Mouse (Mus musculus) kidney, adult 2 months (tissue): ENCODE data around the gene Ccdc148. TPM values are rescaled to one million over a fixed set of nuclear protein-coding genes. Genes with fewer than 3 reads are reported as not detected.
A peak's percentile ranks its signal among the peaks of the same experiment; 100 is the strongest.

Source experiments
- DNase-seq: peaks from one replicate; pipeline ENCODE4 v3.0.0; 2021
- H3K27ac ChIP-seq: fragments of 200-500 bp; 2 replicates; pipeline ENCODE4 v1.5.1; 2012; ENCODE audit warnings: low read depth, low read length, control low read depth, inconsistent platforms; ENCODE audit not compliant: insufficient read depth
- H3K27me3 ChIP-seq: fragments of 200-500 bp; replicated peaks from 2 replicates; pipeline ENCODE4 v1.6.1; 2012; ENCODE audit warnings: mild to moderate bottlenecking, moderate library complexity, low read length, inconsistent platforms; ENCODE audit not compliant: control insufficient read depth, insufficient read depth
- H3K36me3 ChIP-seq: fragments of 200-500 bp; 2 replicates; pipeline ENCODE4 v1.6.1; 2012; ENCODE audit warnings: mild to moderate bottlenecking, moderate library complexity, low read length, inconsistent platforms; ENCODE audit not compliant: control insufficient read depth, insufficient read depth
- H3K4me1 ChIP-seq: fragments of 200-500 bp; 2 replicates; pipeline ENCODE4 v1.6.1; 2011; ENCODE audit warnings: low read length; ENCODE audit not compliant: control insufficient read depth, insufficient read depth
- H3K4me3 ChIP-seq: fragments of 200-500 bp; 2 replicates; pipeline ENCODE4 v1.5.1; 2011; ENCODE audit warnings: mild to moderate bottlenecking, low read depth, low read length, control low read depth; ENCODE audit not compliant: insufficient read depth
- CTCF ChIP-seq: fragments of 200-500 bp; conservative IDR thresholded peaks from 2 replicates; pipeline ENCODE4 v1.5.1; 2011; ENCODE audit warnings: low read depth, mild to moderate bottlenecking, control low read depth, low read length, moderate library complexity, mixed read lengths; ENCODE audit not compliant: insufficient read depth, insufficient read length
- POLR2A ChIP-seq: fragments of 200-500 bp; IDR thresholded peaks from one replicate; pipeline ENCODE4 v1.6.1; 2011; ENCODE audit warnings: low read depth, low read length, control low read depth
- WGBS: fragments of 180-500 bp; shearing (Covaris S2); methylation state at CpG from one replicate; pipeline ENCODE4 v1.1.7; 2018; 5-methylcytosine and 5-hydroxymethylcytosine counted together
- polyA plus RNA-seq: library from polyadenylated mRNA; depleted of rRNA; stranded (reverse); fragments of >200 nt; gene quantifications from 2 replicates; pipeline ENCODE4 v1.2.3, GENCODE M21; 2012

The Ccdc148 gene
- polyA plus RNA-seq, 1 experiment: 1.0 TPM

DNA sequence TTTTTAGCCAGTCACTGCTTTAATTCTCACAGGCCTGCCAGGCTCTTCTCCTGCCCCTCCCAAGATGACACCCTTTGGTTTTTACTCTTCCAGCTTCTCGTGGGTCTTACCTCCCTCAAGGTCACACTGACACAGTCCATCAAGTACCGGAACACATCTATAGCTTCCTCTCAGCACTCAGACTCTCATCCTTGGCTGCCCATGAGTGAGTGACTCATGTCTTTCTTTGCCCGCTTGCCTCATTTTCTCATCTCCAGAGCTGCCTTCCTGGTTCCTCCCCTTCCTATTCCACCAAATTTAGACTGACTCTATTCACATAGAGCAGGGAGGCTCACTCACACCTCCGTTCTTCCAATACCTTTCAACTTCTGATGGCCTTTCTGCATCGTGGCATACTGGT, 42.4 kb upstream of the Ccdc148 start:
- Histone ChIP-seq H3K36me3 (no peaks in the 10 kb centered on the region), H3K4me1 (peaks cover 57% of the 10 kb centered on the region), H3K4me3 (no peak overlapping the region), H3K27me3 (no peaks in the 10 kb centered on the region), H3K27ac (0 out of 2 replicates have a peak overlapping the region, but pooled peaks have one; percentile 12)
- DNase-seq: no peak
- no peak for TF ChIP-seq CTCF
- no peak for TF ChIP-seq POLR2A
- 45% methylated on average over 5 of the region's 5 CpGs for WGBS

DNA sequence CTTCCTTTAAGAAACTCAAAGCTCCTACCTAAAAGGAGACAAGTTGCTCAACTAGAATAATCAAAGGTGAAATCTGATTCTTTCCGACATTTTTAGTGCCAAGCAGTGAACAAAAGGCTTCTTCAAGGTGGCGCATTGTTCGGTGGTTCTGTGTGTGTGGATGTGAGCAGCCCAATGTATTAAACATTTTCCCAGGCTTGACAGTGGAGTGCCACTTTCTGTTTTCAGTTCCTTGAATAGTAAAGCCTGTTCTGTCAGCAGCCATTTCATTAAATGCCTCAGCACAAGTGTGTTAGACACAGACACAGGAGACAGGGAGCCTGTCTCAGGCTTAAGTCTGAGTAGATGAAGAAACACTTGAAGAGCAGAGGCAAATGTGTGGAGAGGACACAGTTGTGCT, 40.0 kb upstream of the Ccdc148 start:
- Histone ChIP-seq H3K27me3 (no peaks in the 10 kb centered on the region), H3K27ac (peak overlapping the region; percentile 85), H3K4me1 (peaks cover 52% of the 10 kb centered on the region), H3K4me3 (no peak overlapping the region), H3K36me3 (no peaks in the 10 kb centered on the region)
- 78% methylated on average over 3 of the region's 3 CpGs for WGBS
- TF ChIP-seq POLR2A (no peak), CTCF (no peak)
- DNase-seq: no peak

DNA sequence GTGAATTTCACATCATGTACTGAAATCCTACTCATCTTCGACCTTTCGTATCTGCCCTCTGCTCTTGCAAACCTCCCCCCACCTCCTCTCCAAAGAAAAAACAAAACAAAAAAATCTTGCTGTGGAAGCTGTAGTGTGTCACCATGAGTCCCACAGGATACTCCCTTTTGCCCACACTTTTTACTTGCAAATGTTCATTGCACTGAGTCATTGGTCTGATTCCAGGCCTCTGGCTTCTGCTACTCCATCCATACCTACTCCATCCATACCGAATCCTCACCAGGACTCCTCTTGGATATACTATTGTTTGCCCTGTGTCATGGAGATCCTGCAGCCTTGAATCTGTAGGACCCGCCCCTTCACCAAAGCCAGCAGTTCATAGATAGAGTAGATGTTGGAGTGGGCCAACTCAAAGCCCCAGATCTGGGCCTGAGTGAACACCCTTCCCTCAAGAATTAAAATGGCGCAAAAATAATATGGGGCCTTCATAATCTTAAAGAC, 39.0 kb upstream of the Ccdc148 start:
- H3K4me3 ChIP-seq: no peak overlapping the region
- peaks cover 46% of the 10 kb centered on the region for H3K4me1 ChIP-seq
- no peaks in the 10 kb centered on the region for H3K36me3 ChIP-seq
- no peaks in the 10 kb centered on the region for H3K27me3 ChIP-seq
- TF ChIP-seq POLR2A: no peak
- no peak for TF ChIP-seq CTCF
- 91% methylated on average over 5 of the region's 5 CpGs for WGBS
- no peak overlapping the region for H3K27ac ChIP-seq
- DNase-seq: no peak

DNA sequence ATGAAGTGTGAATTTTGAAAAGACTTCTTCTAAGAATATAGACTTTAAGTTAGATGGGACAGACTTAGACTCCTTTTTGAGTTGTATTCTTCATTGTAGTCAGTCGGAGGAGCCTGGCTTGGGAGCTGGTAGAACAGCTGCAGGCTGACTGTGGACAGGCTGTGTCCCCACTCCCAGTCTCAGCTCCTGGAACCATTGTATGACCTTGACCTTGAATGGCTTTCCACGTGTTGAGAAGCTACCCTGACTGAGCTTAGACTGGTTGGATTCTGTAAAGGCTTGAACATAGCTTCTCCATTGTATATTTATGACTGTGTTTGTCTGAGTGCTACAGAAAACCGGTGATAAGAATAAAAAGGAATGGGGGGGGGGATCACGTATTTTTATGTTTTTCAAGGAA, 36.7 kb upstream of the Ccdc148 start:
- WGBS: 64% methylated on average over 4 of the region's 4 CpGs
- Histone ChIP-seq H3K4me1 (peaks cover 44% of the 10 kb centered on the region), H3K36me3 (no peaks in the 10 kb centered on the region), H3K27ac (peak overlapping the region; percentile 56), H3K4me3 (no peak overlapping the region), H3K27me3 (no peaks in the 10 kb centered on the region)
- DNase-seq: no peak
- TF ChIP-seq CTCF: no peak
- no peak for TF ChIP-seq POLR2A

DNA sequence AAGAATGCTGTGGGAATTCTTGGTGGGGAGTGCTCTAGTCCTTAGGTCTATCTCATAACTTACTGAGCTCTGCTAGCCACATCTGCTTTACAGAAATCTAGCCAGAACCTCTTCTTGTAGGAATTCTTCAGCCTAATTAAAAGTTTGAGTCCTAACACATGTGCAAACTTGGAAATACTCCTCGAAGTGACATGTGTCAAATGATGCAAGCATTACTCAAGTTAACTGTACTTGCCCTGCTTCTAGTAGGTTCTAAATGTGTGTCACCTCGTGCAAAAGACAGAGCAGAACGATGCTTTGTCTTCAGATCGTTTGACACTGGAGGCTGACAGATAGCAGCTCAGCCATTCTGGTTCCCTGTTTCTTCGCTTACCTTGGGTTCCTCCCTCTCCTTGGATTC, 32.6 kb upstream of the Ccdc148 start:
- no peak for DNase-seq
- TF ChIP-seq CTCF: no peak
- 54% methylated on average over 5 of the region's 5 CpGs for WGBS
- H3K36me3 ChIP-seq: no peaks in the 10 kb centered on the region
- peak overlapping the region; percentile 26; the same call in 1 of the 2 replicates for H3K27ac ChIP-seq
- H3K27me3 ChIP-seq: no peaks in the 10 kb centered on the region
- peaks cover 45% of the 10 kb centered on the region for H3K4me1 ChIP-seq
- no peak overlapping the region for H3K4me3 ChIP-seq

DNA sequence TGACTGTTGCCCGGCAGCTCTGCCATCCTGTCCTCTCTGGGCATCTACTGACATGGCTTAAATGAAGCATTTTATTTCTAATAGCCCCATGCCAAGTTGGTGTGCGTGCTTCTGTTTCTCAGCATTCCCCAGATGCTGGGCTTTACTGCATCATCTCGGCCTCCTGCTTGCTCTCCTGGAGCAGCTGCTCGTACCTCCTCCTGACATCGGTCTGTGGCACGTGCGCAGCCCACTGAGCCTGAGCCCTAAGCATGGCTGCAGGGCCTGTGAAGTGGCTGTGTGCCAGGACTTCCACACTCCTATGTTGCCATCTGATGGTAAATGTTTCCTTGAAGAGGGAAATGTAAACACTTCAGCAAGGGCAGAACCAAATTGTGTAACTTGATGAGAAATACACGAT, 31.0 kb upstream of the Ccdc148 start:
- Histone ChIP-seq H3K4me1 (peaks cover 37% of the 10 kb centered on the region; the same call in 1 of the 2 replicates), H3K36me3 (no peaks in the 10 kb centered on the region; the same call in 1 of the 2 replicates), H3K4me3 (no peak overlapping the region), H3K27ac (peak overlapping the region; percentile 54; the same call in 1 of the 2 replicates), H3K27me3 (no peaks in the 10 kb centered on the region)
- no peak for DNase-seq
- TF ChIP-seq CTCF: no peak
- WGBS: 57% methylated on average over 8 of the region's 8 CpGs

DNA sequence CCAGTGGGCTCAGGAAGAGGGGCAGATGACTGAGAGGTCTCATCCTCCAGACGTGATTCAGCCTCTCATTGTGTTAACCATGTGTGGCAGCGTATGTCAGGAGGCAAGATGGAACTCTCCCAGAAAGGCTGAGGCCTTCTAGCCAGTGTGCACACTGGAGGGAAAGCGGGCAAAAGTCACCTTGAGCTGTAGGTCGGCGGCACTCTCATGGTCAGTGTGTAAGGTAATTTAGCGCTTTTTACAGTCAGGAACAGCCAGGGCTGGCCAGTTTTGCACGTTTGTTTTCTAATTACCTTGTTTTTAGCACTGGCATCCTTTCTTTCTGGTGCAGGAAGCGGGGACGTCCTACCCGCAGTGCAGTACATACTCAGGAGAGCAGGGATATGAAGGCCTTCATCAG, 29.7 kb upstream of the Ccdc148 start:
- no peaks in the 10 kb centered on the region for H3K27me3 ChIP-seq
- H3K27ac ChIP-seq: peak overlapping the region; percentile 74
- TF ChIP-seq POLR2A: no peak
- no peak for TF ChIP-seq CTCF
- peak; percentile 57 for DNase-seq
- 52% methylated on average over 10 of the region's 10 CpGs for WGBS
- H3K4me1 ChIP-seq: peaks cover 37% of the 10 kb centered on the region
- no peak overlapping the region for H3K4me3 ChIP-seq
- H3K36me3 ChIP-seq: no peaks in the 10 kb centered on the region; the same call in 1 of the 2 replicates
